Mouse (Mus musculus): ENCODE data around the gene Gli2. TPM values are rescaled to one million over a fixed set of nuclear protein-coding genes. Genes with fewer than 3 reads are reported as not detected.

Gli2 gene
- polyA plus RNA-seq, 1 experiment = 0.65 TPM

- TF ChIP-seq REST (IDR thresholded peaks at IDR 0.05; ENCODE audit: insufficient read depth, insufficient read length) (no peak), SRF (IDR thresholded peaks at IDR 0.05; ENCODE audit: control insufficient read depth, insufficient read length, low read depth) (no peak), MYOD1 (IDR thresholded peaks at IDR 0.05; ENCODE audit: control insufficient read depth in 1 of 3, insufficient read length in 2 of 3, low read depth in 2 of 3) (no peak)
- Histone ChIP-seq H3K36me3 (ENCODE audit: control insufficient read depth, insufficient read depth) (no peaks in the 10 kb centered on the region), H3ac (ENCODE audit: control insufficient read depth, insufficient read length) (no peak overlapping the region), H3K4me3 (no peak overlapping the region), H3K79me2 (ENCODE audit: control insufficient read depth, insufficient read depth) (no peaks in the 10 kb centered on the region), H3K27me3 (ENCODE audit: control insufficient read depth, insufficient read depth, insufficient read length) (peaks cover 4% of the 10 kb centered on the region), H3K4me2 (ENCODE audit: low read depth) (no peak overlapping the region)
Observed at GRCm38 (mm10) chr1:119048988-119049387, 4.4 kb downstream of the Gli2 start.

GRCm38 (mm10) chr1:119048547-119048946 is 4.9 kb downstream of the Gli2 start:
- Histone ChIP-seq H3K79me2 (ENCODE audit: control insufficient read depth, insufficient read depth) (no peaks in the 10 kb centered on the region), H3K27me3 (ENCODE audit: control insufficient read depth, insufficient read depth, insufficient read length) (no peaks in the 10 kb centered on the region), H3K4me2 (ENCODE audit: low read depth) (peak overlapping the region; percentile 48), H3K4me3 (no peak overlapping the region), H3ac (ENCODE audit: control insufficient read depth, insufficient read length) (no peak overlapping the region), H3K36me3 (ENCODE audit: control insufficient read depth, insufficient read depth) (no peaks in the 10 kb centered on the region)
- TF ChIP-seq REST (IDR thresholded peaks at IDR 0.05; ENCODE audit: insufficient read depth, insufficient read length) (no peak), MAX (IDR thresholded peaks at IDR 0.05; ENCODE audit: low read depth) (no peak), POLR2A (IDR thresholded peaks at IDR 0.05; ENCODE audit: insufficient read length, low read depth) (no peak), POLR2AphosphoS2 (IDR thresholded peaks at IDR 0.05; ENCODE audit: insufficient read length, low read depth) (no peak), CEBPB (IDR thresholded peaks at IDR 0.05; ENCODE audit: insufficient read depth, poor library complexity, severe bottlenecking) (no peak)

DNA sequence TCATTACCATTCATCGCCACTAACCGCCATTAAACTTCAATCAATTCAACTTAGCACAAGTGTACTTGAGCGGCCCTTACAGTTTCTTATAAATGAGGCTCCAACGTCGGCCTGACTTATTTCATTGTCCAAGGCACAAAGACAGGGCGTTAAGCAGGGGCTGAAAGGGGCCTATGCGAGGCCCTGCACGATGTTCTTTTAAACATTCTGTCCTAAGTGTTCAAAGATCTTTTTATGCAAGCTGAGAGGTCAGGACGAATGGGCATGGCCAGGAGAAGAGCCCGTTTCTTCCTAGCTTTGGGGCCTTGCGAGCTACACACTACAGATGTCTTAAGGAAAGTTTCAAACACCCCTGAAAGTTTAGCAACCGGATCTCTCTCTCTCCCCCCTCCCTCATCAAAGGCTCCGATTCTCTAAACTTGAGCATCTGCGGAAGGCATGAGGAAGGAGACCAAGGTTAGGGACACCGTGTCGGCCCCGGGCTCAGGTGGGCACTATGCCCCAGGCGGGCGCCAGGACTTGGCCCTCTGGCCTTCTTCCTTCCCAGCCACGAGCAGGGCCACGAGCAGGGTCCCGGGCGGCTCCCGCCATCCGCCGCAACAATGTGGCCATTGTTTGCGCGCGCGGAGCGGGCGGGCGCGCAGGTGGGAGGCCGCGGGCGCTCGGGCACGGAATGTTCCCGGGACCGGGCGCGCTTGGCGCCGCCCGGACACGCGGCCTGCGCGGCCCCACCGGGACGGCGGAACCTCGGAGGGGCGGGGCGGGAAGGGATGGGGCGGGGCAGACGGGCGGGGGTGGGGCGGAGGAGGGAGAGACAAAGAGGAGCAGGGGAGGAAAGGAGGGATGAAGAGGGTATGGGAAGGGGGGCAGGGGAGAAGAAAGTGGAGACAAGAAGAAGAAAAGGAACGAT is 5.7 kb downstream of the Gli2 start:
- TF ChIP-seq CEBPB (IDR thresholded peaks at IDR 0.05; ENCODE audit: insufficient read depth, poor library complexity, severe bottlenecking) (no peak), REST (IDR thresholded peaks at IDR 0.05; ENCODE audit: insufficient read depth, insufficient read length) (no peak), TCF12 (IDR thresholded peaks at IDR 0.05; ENCODE audit: insufficient read depth, poor library complexity, severe bottlenecking) (no peak), POLR2AphosphoS2 (IDR thresholded peaks at IDR 0.05; ENCODE audit: insufficient read length, low read depth) (no peak), USF1 (IDR thresholded peaks at IDR 0.05; ENCODE audit: low read depth) (no peak), TCF3 (IDR thresholded peaks at IDR 0.05; ENCODE audit: insufficient read length, low read depth) (no peak), E2F4 (IDR thresholded peaks at IDR 0.05; ENCODE audit: insufficient read depth) (no peak), MAX (IDR thresholded peaks at IDR 0.05; ENCODE audit: low read depth) (no peak), POLR2A (IDR thresholded peaks at IDR 0.05; ENCODE audit: insufficient read length, low read depth) (no peak), MYOD1 (IDR thresholded peaks at IDR 0.05; ENCODE audit: control insufficient read depth in 1 of 3, insufficient read length in 2 of 3, low read depth in 2 of 3) (no peak), MYOG (IDR thresholded peaks at IDR 0.05; ENCODE audit: control insufficient read depth in 1 of 3, insufficient read depth in 1 of 3, insufficient read length in 2 of 3, low read depth in 2 of 3) (no peak), SRF (IDR thresholded peaks at IDR 0.05; ENCODE audit: control insufficient read depth, insufficient read length, low read depth) (no peak)
- no peak overlapping the region for H3ac ChIP-seq (ENCODE audit: control insufficient read depth, insufficient read length)
- H3K27me3 ChIP-seq (ENCODE audit: control insufficient read depth, insufficient read depth, insufficient read length) = no peaks in the 10 kb centered on the region
- peak overlapping the region; percentile 50 for H3K4me2 ChIP-seq (ENCODE audit: low read depth)
- no peak overlapping the region for H3K4me3 ChIP-seq
- no peaks in the 10 kb centered on the region for H3K79me2 ChIP-seq (ENCODE audit: control insufficient read depth, insufficient read depth)
- H3K36me3 ChIP-seq (ENCODE audit: control insufficient read depth, insufficient read depth) = no peaks in the 10 kb centered on the region

DNA sequence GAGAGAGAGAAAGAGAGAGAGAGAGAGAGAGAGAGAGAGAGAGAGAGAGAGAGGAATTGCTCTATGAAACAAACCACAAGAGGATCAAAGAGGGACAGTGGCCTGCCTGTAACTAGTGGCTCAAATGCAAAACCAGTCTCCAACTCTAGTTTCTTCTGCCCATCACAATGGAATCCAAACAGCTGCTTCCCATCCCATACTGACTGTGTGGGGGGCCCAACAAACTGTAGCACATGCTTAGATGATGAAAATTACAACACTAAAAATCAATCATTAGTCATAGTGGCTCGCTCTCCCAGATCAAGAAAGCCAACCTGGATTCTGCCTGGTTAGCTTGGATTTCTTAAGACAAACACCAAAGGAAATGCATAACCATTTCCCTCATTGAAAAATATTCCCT is 15.0 kb downstream of the Gli2 start:
- TF ChIP-seq MAX (IDR thresholded peaks at IDR 0.05; ENCODE audit: low read depth) = no peak
- TF ChIP-seq TCF12 (IDR thresholded peaks at IDR 0.05; ENCODE audit: insufficient read depth, poor library complexity, severe bottlenecking) = no peak
- no peak for TF ChIP-seq POLR2A (IDR thresholded peaks at IDR 0.05; ENCODE audit: insufficient read length, low read depth)
- TF ChIP-seq MYOD1 (IDR thresholded peaks at IDR 0.05; ENCODE audit: control insufficient read depth in 1 of 3, insufficient read length in 2 of 3, low read depth in 2 of 3) = no peak
- TF ChIP-seq MYOG (IDR thresholded peaks at IDR 0.05; ENCODE audit: control insufficient read depth in 1 of 3, insufficient read depth in 1 of 3, insufficient read length in 2 of 3, low read depth in 2 of 3) = no peak
- no peak for TF ChIP-seq E2F4 (IDR thresholded peaks at IDR 0.05; ENCODE audit: insufficient read depth)
- TF ChIP-seq CEBPB (IDR thresholded peaks at IDR 0.05; ENCODE audit: insufficient read depth, poor library complexity, severe bottlenecking) = no peak
- TF ChIP-seq USF1 (IDR thresholded peaks at IDR 0.05; ENCODE audit: low read depth) = no peak
- no peak for TF ChIP-seq TCF3 (IDR thresholded peaks at IDR 0.05; ENCODE audit: insufficient read length, low read depth)
- no peak for TF ChIP-seq REST (IDR thresholded peaks at IDR 0.05; ENCODE audit: insufficient read depth, insufficient read length)
- TF ChIP-seq POLR2AphosphoS2 (IDR thresholded peaks at IDR 0.05; ENCODE audit: insufficient read length, low read depth) = no peak
- no peak for TF ChIP-seq SRF (IDR thresholded peaks at IDR 0.05; ENCODE audit: control insufficient read depth, insufficient read length, low read depth)
- Histone ChIP-seq H3K4me3 (no peak overlapping the region), H3K79me2 (ENCODE audit: control insufficient read depth, insufficient read depth) (no peaks in the 10 kb centered on the region), H3K36me3 (ENCODE audit: control insufficient read depth, insufficient read depth) (no peaks in the 10 kb centered on the region), H3ac (ENCODE audit: control insufficient read depth, insufficient read length) (no peak overlapping the region), H3K27me3 (ENCODE audit: control insufficient read depth, insufficient read depth, insufficient read length) (no peaks in the 10 kb centered on the region), H3K4me2 (ENCODE audit: low read depth) (no peak overlapping the region)

DNA sequence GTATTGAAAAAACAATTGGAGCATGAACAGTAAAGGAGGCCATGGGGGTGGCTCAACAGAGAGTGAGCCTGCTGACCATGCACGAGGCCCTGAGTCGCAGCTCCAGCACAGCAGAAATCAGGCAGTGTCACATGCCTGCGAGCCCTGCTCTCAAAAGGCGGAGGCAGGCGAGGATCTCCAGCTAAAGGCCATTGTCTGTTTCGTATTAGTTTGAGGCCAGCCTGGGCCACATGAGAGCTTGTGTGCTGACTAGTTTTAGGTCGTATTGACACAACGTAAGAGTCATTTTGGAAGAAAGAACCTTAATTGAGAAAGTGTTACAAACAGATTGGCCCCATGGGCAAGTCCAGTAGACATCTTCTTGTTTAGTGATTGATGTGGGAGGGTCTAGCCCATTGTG is 17.5 kb downstream of the Gli2 start:
- no peak overlapping the region for H3ac ChIP-seq (ENCODE audit: control insufficient read depth, insufficient read length)
- H3K27me3 ChIP-seq (ENCODE audit: control insufficient read depth, insufficient read depth, insufficient read length) = no peaks in the 10 kb centered on the region
- no peak for TF ChIP-seq TCF3 (IDR thresholded peaks at IDR 0.05; ENCODE audit: insufficient read length, low read depth)
- no peak for TF ChIP-seq POLR2AphosphoS2 (IDR thresholded peaks at IDR 0.05; ENCODE audit: insufficient read length, low read depth)
- H3K4me3 ChIP-seq = no peak overlapping the region
- H3K79me2 ChIP-seq (ENCODE audit: control insufficient read depth, insufficient read depth) = no peaks in the 10 kb centered on the region
- no peaks in the 10 kb centered on the region for H3K36me3 ChIP-seq (ENCODE audit: control insufficient read depth, insufficient read depth)
- no peak overlapping the region for H3K4me2 ChIP-seq (ENCODE audit: low read depth)

Measured in myocyte (in vitro differentiated cells).